Mouse (Mus musculus): ENCODE results near the gene Zfp956. TPM values are rescaled to one million over a fixed set of nuclear protein-coding genes. Genes with fewer than 3 reads are reported as not detected.

Zfp956 gene
- 2.2 TPM for polyA plus RNA-seq (2014; fragmentation: Illumina TruSeq; extraction: RNeasy Lipid Tissue Mini Kit (QIAGEN cat#74804))

DNA sequence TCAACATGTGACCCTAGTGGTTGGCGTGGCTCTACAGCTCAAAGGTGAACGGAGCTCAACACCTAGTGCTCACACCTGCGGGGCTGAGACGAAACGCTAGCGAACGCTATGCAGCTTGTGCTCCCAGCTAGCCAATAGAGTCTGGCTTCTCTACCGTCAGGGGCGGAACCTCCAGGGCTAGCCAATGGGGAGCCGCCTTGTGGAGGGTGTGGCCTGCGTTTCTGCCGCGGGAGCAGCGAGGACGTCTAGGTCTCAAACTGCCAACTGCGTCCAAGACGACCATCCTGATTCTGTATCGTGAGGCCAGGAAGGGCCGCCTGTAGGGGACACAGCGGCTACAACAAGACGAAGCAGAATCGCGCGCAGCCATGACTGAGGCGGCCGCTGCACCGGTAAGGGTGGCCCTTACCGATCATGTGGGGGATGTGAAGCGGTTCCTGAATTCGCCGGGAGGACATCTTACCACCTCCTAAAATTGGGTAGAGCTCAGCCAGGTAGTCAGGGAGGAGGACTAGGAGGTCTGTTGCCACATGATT, at the start of gene Zfp956:
TSS of gene Zfp956 (plus strand) at position 200 of the 536 bp plus-strand sequence.

DNA sequence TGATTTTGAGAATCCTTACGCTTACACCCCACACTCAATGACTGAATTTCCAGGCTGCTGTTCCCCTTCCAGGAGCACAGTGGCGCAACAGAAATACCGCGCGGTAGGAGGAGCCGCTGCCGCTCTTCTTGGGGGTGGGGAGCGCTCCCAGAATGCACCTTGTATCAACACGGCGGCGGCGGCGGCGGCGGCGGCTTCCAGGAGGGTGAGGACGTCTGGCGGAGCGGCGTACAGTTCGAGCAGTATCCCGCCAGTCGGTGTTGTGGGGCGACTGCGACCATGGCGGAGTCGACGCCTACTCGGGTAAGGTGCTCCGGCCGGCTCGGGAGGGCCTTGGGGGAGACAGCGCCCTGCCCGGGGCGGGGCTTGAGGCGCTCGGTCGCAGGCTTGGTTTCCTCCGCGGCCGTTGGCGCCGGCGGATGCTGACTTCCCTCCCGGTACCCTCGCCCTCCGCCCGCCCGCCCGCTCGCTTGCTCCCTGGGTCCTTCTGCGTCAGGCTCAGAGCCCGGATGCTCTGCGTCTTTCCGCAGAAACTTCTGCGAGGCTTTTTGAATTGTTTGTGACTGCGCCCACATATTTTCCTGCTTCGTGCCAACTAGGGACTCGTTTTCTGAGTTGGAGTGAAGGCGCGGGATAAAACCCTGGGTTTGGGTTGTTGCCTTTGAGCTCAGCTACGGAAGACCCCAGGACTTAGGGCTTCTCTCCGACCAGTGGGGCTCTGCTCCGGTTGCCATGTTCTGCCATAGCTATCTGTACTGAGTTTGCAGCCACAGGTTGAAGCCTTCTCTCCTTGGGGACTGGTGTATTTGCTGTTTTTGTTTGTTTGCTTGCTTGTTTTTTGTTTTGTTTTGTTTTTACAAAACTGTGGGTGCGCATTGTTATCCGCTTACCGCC, 32.5 kb upstream of the Zfp956 start, which contains the start of gene Zfp212:
TSS of gene Zfp212 (plus strand) at position 30 of the 894 bp plus-strand sequence.

Other genes starting within 250 kb of the Zfp956 start
- gene Pdia4, start 140.0 kb upstream of the Zfp956 start, polyA plus RNA-seq (2014; fragmentation: Illumina TruSeq; extraction: RNeasy Lipid Tissue Mini Kit (QIAGEN cat#74804)), result 179 TPM
- 3.8 TPM for gene Zfp786, start 122.5 kb upstream of the Zfp956 start, polyA plus RNA-seq (2014; fragmentation: Illumina TruSeq; extraction: RNeasy Lipid Tissue Mini Kit (QIAGEN cat#74804))
- gene Zfp398, start 117.7 kb upstream of the Zfp956 start, polyA plus RNA-seq (2014; fragmentation: Illumina TruSeq; extraction: RNeasy Lipid Tissue Mini Kit (QIAGEN cat#74804)), result 23.1 TPM
- 3.6 TPM for gene Zfp282, start 76.2 kb upstream of the Zfp956 start, polyA plus RNA-seq (2014; fragmentation: Illumina TruSeq; extraction: RNeasy Lipid Tissue Mini Kit (QIAGEN cat#74804))
- 10.9 TPM for gene Zfp212, start 32.9 kb upstream of the Zfp956 start, polyA plus RNA-seq (2014; fragmentation: Illumina TruSeq; extraction: RNeasy Lipid Tissue Mini Kit (QIAGEN cat#74804))
- gene Zfp777, start 95.5 kb downstream of the Zfp956 start, polyA plus RNA-seq (2014; fragmentation: Illumina TruSeq; extraction: RNeasy Lipid Tissue Mini Kit (QIAGEN cat#74804)), result 8.6 TPM
- gene Zfp746, start 133.2 kb downstream of the Zfp956 start, polyA plus RNA-seq (2014; fragmentation: Illumina TruSeq; extraction: RNeasy Lipid Tissue Mini Kit (QIAGEN cat#74804)), result 14.0 TPM

Measured in ovary, adult 10 weeks (tissue).